28 mouse cellular contexts compared by ENCODE assay signal in genomic region chr12:55013031-55013430, GRCm38 (mm10). TPM values are rescaled to one million over a fixed set of nuclear protein-coding genes. Genes with fewer than 3 reads are reported as not detected.
DNase-seq lines count a peak whose midpoint lies in the region; TF ChIP-seq lines count a peak whose summit lies in the region.
"Had no signal": no experiment of that assay in that cellular context is flagged by ENCODE, and none has a peak within 500 bp of the region (broad histone marks: within the 10 kb centered on the region; RNA-seq: fewer than 3 reads in every experiment).

No protein-coding gene starts in this region.

- peak; percentile 61 for DNase-seq in liver, adult 2 months (ENCODE audit: extremely low read depth, low read depth, low spot score)
- no peak for DNase-seq in liver
- DNase-seq in fat pad, adult 2 months (ENCODE audit: extremely low read depth, low read depth, low spot score) = peak; percentile 77
- peak; percentile 67 for DNase-seq in gonadal fat pad, adult 2 months (ENCODE audit: low read depth)
- DNase-seq in gastrocnemius, postnatal 36 days = no peak
- DNase-seq: adrenal gland, adult 2 months; adrenal gland, postnatal 10 days; adrenal gland, postnatal 25 days; cerebellum, adult 11 months; cerebellum, adult 18-20 months; cerebellum, adult 8-10 months; cerebellum, adult 9-11 months; cerebellum, postnatal 36 days; embryo, embryonic 11 days; forebrain, postnatal 0 days had no signal

- intact Hi-C loops in gastrocnemius, postnatal 36 days (cut with DNase I) = no loop called here

- H3K79me2 ChIP-seq in liver, adult 2 months (ENCODE audit: control insufficient read depth, insufficient read depth, low read length) = no peaks in the 10 kb centered on the region

- H3K4me3 ChIP-seq in liver, adult 2 months (ENCODE audit: insufficient read depth, low read depth, low read length) = no peak overlapping the region
- H3K4me3 ChIP-seq: embryonic facial prominence, embryonic 13.5 days; embryonic facial prominence, embryonic 15.5 days; erythroblast, embryonic 14.5 days; forebrain, embryonic 13.5 days; forebrain, embryonic 15.5 days had no signal

- H3K9ac ChIP-seq in liver, adult 2 months (ENCODE audit: low read depth, low read length) = no peak overlapping the region
- H3K9ac ChIP-seq: embryonic facial prominence, embryonic 13.5 days; embryonic facial prominence, embryonic 15.5 days; forebrain, embryonic 13.5 days; forebrain, embryonic 15.5 days; forebrain, postnatal 0 days had no signal

- no peaks in the 10 kb centered on the region for H3K36me3 ChIP-seq in liver, adult 2 months (ENCODE audit: control insufficient read depth, insufficient read depth, low read length)
- H3K36me3 ChIP-seq: embryonic facial prominence, embryonic 13.5 days; embryonic facial prominence, embryonic 15.5 days; forebrain, embryonic 15.5 days had no signal

- no peaks in the 10 kb centered on the region for H3K4me1 ChIP-seq in liver, adult 2 months (ENCODE audit: control insufficient read depth, insufficient read depth, low read length)
- H3K4me1 ChIP-seq: embryonic facial prominence, embryonic 15.5 days had no signal

- TF ChIP-seq POLR2A in liver, adult 2 months (IDR thresholded peaks at IDR 0.05; ENCODE audit: extremely low read depth, insufficient read depth, low read length) = no peak

- H3K27ac ChIP-seq in liver, adult 2 months (replicated peaks; ENCODE audit: insufficient read depth, low read depth, low read length) = no peak overlapping the region
- H3K27ac ChIP-seq: embryonic facial prominence, embryonic 13.5 days; embryonic facial prominence, embryonic 15.5 days; forebrain, embryonic 13.5 days; forebrain, embryonic 15.5 days had no signal

- TF ChIP-seq CTCF in liver, adult 2 months (IDR thresholded peaks at IDR 0.05; ENCODE audit: low read depth, low read length) = no peak

- WGBS in liver, adult 2 months = 22% methylated on average over 1 of the region's 1 CpGs

- H3K27me3 ChIP-seq in liver, adult 2 months (ENCODE audit: control insufficient read depth, insufficient read depth, low read length) = no peaks in the 10 kb centered on the region
- H3K27me3 ChIP-seq: embryonic facial prominence, embryonic 13.5 days; embryonic facial prominence, embryonic 15.5 days; forebrain, embryonic 13.5 days; forebrain, embryonic 15.5 days had no signal

RNA-seq across cellular contexts. Expression of gene Baz1a, which starts 1.1 kb away (rescaled TPM):
- 5.2 and 6.8 TPM in 2 replicates for total RNA-seq in liver, adult 2 months (2014; rRNA removed)
- 1.4 and 1.6 TPM in 2 replicates for polyA plus RNA-seq in liver, adult 2 months (2012; rRNA removed)
- polyA plus RNA-seq in gonadal fat pad, adult 2 months (2012; rRNA removed) = 4.6 and 5.4 TPM in 2 replicates
- total RNA-seq in gastrocnemius, postnatal 36 days (2021) = 1 to 10 TPM; 3.7 to 3.9 TPM

RNA-seq across cellular contexts. Expression of gene Gm20403, which starts 26.7 kb away (rescaled TPM):
- total RNA-seq in liver, adult 2 months (2014; rRNA removed) = not detected in 2 replicates
- polyA plus RNA-seq in liver, adult 2 months (2012; rRNA removed) = not detected in 2 replicates
- not detected in 2 replicates for polyA plus RNA-seq in gonadal fat pad, adult 2 months (2012; rRNA removed)
- not detected for total RNA-seq in gastrocnemius, postnatal 36 days (2021)
- total RNA-seq: adrenal gland, adult 2 months; adrenal gland, postnatal 10 days; adrenal gland, postnatal 25 days; adrenal gland, postnatal 4 days; common myeloid progenitor, adult 5-6 weeks; ES-E14; forebrain, postnatal 0 days; MEL had no signal
- polyA plus RNA-seq: adrenal gland, adult 2 months; brain, embryonic 14.5 days; C2C12; embryonic facial prominence, embryonic 11.5 days; embryonic facial prominence, embryonic 13.5 days; embryonic facial prominence, embryonic 15.5 days; forebrain, embryonic 11.5 days; forebrain, embryonic 13.5 days; forebrain, embryonic 15.5 days; forebrain, postnatal 0 days had no signal

Comparison
In these comparisons a context has a peak if more than half of its experiments do, and no peak if none do; other contexts are left out.
1. DNase-seq: peak in liver, adult 2 months (single experiment), fat pad, adult 2 months (single experiment) and gonadal fat pad, adult 2 months (single experiment); none in liver (single experiment) and gastrocnemius, postnatal 36 days (0 of 2).